Mouse (Mus musculus) left cerebral cortex, postnatal 36 days (tissue): Measurements from ENCODE around the gene Gtf2h1. TPM values are rescaled to one million over a fixed set of nuclear protein-coding genes. Genes with fewer than 3 reads are reported as not detected.
A peak's percentile ranks its signal among the peaks of the same experiment; 100 is the strongest.
"Not testable (repeated sequence)": the region's sequence is repeated elsewhere in the genome, so short reads cannot be mapped to it uniquely, and the experiment has no call there.

Source experiments
- DNase-seq, 2 experiments: peaks; one replicate each; pipeline ENCODE4 v3.0.0; 2021 to 2022; ENCODE audit warnings: low spot score in 2 of 2, mixed read lengths in 1 of 2
- intact Hi-C: fragments of 180-260 bp; cut with DNase I; formaldehyde crosslinking; loops from one replicate; pipeline ENCODE4 v1.15.1; 2025
- total RNA-seq, 2 experiments: library from RNA; stranded (reverse); gene quantifications; 2 replicates each; pipeline ENCODE4 v1.2.3; 2021

The Gtf2h1 gene
- total RNA-seq, result 10 to 100 TPM; 36.9 to 40.3 TPM

GRCm38 (mm10) chr7:46795287-46796205 lies at the start of gene Gtf2h1, which contains the start of gene Hps5:
TSS of gene Gtf2h1 (plus strand) at chr7:46796103.
TSS of gene Hps5 (minus strand) at chr7:46796064.
- intact Hi-C loops, result loop anchor here (5.0 to 10.0 kb wide), 2 partner anchors 52 to 119 kb away; partner anchors contain the start of gene Tsg101
- DNase-seq, result peak; percentile 95 to 96

- intact Hi-C loops, result no loop called here
- no peak for DNase-seq
Measured at GRCm38 (mm10) chr7:46746381-46746780, 49.5 kb upstream of the Gtf2h1 start.

GRCm38 (mm10) chr7:46748459-46748858 lies 47.4 kb upstream of the Gtf2h1 start:
- intact Hi-C loops, result no loop called here

GRCm38 (mm10) chr7:46751490-46751889 lies 44.4 kb upstream of the Gtf2h1 start, which contains the start of gene Saa2:
TSS of gene Saa2 (plus strand) at chr7:46751790.
- no peak for DNase-seq
- intact Hi-C loops, result no loop called here

More at GRCm38 (mm10) chr7:46748459-46748858, 47.4 kb upstream of the Gtf2h1 start:
- DNase-seq, result no peak

GRCm38 (mm10) chr7:46761049-46761795 lies 34.7 kb upstream of the Gtf2h1 start:
- intact Hi-C loops, result no loop called here
- no peak for DNase-seq

- DNase-seq, result no peak
- intact Hi-C loops, result no loop called here
Measured at GRCm38 (mm10) chr7:46762601-46763000, 33.3 kb upstream of the Gtf2h1 start.

- intact Hi-C loops, result no loop called here
- DNase-seq, result no peak
Measured at GRCm38 (mm10) chr7:46764672-46765071, 31.2 kb upstream of the Gtf2h1 start.

GRCm38 (mm10) chr7:46767371-46767770 lies 28.5 kb upstream of the Gtf2h1 start:
- no peak for DNase-seq
- intact Hi-C loops, result no loop called here

- intact Hi-C loops, result no loop called here
- no peak for DNase-seq
Measured at GRCm38 (mm10) chr7:46768451-46768850, 27.5 kb upstream of the Gtf2h1 start.

- DNase-seq, result peak; percentile 29 to 34
- intact Hi-C loops, result loop anchor here (1.0 kb wide), 1 partner anchor 54 kb away; no protein-coding TSS in a partner anchor
Measured at GRCm38 (mm10) chr7:46770706-46771105, 25.2 kb upstream of the Gtf2h1 start.

- intact Hi-C loops, result no loop called here
- DNase-seq, result no peak
Measured at GRCm38 (mm10) chr7:46789177-46789849, 6.6 kb upstream of the Gtf2h1 start.

- intact Hi-C loops, result loop anchor here (10.0 kb wide), 1 partner anchor 121 kb away; the partner anchor contains the start of gene Tsg101
Measured at GRCm38 (mm10) chr7:46793871-46794270, 2.0 kb upstream of the Gtf2h1 start.

GRCm38 (mm10) chr7:46796206-46796679 lies 340 bp downstream of the Gtf2h1 start:
- intact Hi-C loops, result loop anchor here (5.0 to 10.0 kb wide), 2 partner anchors 51 to 119 kb away; partner anchors contain the start of gene Tsg101
- no peak for DNase-seq

More at GRCm38 (mm10) chr7:46793871-46794270, 2.0 kb upstream of the Gtf2h1 start:
- no peak for DNase-seq

GRCm38 (mm10) chr7:46796779-46797178 lies 876 bp downstream of the Gtf2h1 start:
- intact Hi-C loops, result loop anchor here (5.0 to 10.0 kb wide), 2 partner anchors 51 to 118 kb away; partner anchors contain the start of gene Tsg101
- DNase-seq, result no peak

- intact Hi-C loops, result no loop called here
- DNase-seq, result no peak
Measured at GRCm38 (mm10) chr7:46810325-46810724, 14.4 kb downstream of the Gtf2h1 start.

GRCm38 (mm10) chr7:46814012-46814411 lies 18.1 kb downstream of the Gtf2h1 start:
- intact Hi-C loops, result no loop called here
- no peak for DNase-seq

- intact Hi-C loops, DNase-seq: not testable (repeated sequence)
Measured at GRCm38 (mm10) chr7:46820876-46821632, 25.2 kb downstream of the Gtf2h1 start.

- DNase-seq, result no peak
- intact Hi-C loops, result no loop called here
Measured at GRCm38 (mm10) chr7:46827046-46827802, 31.3 kb downstream of the Gtf2h1 start.
